Mouse (Mus musculus) neutrophil, adult 5-6 weeks (primary cell): ENCODE results near the gene Ddit4. TPM values are rescaled to one million over a fixed set of nuclear protein-coding genes. Genes with fewer than 3 reads are reported as not detected.

Experiments used
- ATAC-seq: fragments of 151-379, 151-347 bp; 2 replicates; pipeline ENCODE4 v1.8.0; 2017; ENCODE audit warnings: mild to moderate bottlenecking, moderate TSS enrichment; ENCODE audit not compliant: insufficient number of reproducible peaks, poor library complexity, low FRiP score, severe bottlenecking; ENCODE audit errors: extremely low read depth
- total RNA-seq: library from RNA; stranded (forward); fragments of 200-1000 nt; gene quantifications from 2 replicates; pipeline ENCODE4 v1.2.3, GENCODE M21; 2017

The Ddit4 gene
- total RNA-seq, 1 experiment from 2014 or later: 5.6 TPM

DNA sequence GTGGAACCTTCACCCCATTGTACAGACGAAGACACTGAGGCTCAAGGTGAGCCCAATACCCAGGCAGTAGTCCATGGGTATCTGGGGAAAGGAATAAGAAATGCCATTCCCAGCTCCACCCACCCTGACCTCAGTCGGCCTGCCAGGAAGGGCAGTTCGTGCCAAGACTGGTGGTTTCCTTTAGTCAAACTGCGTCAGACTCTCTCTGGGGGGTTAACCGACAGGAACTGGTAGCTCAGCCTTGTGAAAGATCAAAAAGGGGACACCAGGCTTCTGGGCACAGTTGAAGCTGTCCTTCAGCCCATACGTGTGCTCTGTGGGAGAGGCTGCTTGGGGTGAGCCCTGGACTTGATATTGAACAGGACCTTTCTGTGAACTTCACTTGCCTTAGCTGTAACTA, 19.1 kb downstream of the Ddit4 start:
- ATAC-seq: peak; percentile 47; the same call in 1 of the 2 replicates

DNA sequence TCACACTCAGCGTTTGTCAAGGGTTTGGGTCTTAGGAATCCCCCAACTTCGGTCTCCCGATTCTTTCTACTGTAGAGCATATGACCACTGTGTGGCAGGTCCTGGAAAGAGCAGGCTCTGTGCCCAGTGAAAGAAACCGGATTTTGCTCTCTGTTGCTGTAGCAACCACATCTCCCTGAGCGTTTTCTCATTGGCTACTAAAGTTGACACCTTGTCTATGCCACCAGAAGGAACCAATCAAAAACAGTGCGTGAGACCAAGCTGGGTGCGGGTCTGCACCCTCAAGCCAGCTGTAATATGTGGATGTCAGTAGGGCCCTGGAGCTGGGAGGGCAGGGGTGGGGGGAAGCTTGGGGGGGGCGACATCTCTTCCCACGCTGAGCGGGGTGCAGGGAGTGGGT, 20.6 kb downstream of the Ddit4 start:
- ATAC-seq: no peak

GRCm38 (mm10) chr10:59929205-59929604, 22.4 kb downstream of the Ddit4 start:
- ATAC-seq: no peak

DNA sequence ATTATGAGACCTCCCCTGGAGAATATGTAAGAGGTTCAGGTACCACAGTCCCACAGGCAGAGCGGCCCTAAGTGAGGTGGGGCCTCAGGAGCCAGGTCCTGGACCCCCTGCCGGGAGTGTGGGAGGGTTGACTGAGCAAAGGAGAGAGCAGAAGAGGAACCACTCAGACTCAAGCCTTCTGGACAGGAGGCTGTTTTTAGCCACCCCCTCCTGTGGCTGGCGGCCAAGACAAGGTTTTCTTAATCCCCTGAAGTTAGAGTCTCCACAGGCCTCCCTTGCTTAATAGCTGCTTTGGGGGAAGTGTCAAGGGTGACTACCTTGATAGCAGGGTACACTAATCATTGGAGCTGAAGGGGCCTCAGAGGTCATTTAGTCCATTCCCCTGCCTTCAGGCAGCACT, 27.3 kb downstream of the Ddit4 start:
- ATAC-seq: no peak

GRCm38 (mm10) chr10:59923493-59923892, 28.1 kb downstream of the Ddit4 start:
- no peak for ATAC-seq

DNA sequence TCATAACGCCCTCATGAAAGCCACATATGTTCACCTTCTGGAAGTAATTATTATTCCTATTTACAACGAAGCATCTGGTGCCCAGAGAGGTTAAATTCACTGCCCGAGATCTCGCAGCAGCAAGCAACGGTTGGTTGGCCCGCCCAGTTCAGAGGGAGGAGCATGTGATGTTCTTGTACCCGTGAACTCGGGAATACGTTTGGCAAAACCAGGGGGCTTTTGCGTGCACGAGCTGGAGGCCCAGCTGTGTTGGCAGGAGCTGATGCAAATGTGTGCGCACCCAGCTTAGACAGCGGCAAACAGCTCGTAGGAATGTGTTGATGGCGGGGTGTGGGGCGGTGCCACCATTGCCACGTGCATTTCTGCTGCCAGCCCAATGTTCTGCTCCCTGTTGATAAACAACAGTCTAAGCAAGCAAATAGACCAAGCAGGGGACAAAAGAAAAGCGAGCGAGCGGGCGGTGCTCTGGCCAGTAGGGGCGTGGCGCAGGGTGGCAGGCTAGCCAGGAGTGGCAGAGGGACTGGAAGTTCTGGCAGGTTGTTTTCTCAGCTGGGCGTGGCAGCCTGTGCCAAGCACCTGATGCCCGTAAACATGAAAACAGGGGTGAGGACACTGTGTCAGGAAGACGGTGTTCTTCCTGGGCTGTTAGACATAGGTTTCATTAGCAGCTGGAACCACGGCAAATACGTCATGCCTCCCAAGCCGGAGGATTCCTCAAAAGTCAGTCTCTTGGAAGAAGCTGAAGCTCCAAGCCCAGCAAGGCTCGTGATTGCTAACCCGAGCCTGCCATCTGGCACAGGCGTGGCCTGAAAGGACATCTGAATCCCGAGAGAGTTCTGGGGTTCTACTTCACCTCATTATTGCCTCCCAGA, 30.6 kb downstream of the Ddit4 start:
- ATAC-seq: peak; percentile 52

GRCm38 (mm10) chr10:59920485-59920809, 31.2 kb downstream of the Ddit4 start:
- no peak for ATAC-seq

GRCm38 (mm10) chr10:59919494-59920181, 32.0 kb downstream of the Ddit4 start:
- ATAC-seq: no peak

GRCm38 (mm10) chr10:59918111-59918510, 33.5 kb downstream of the Ddit4 start:
- ATAC-seq: no peak

- no peak for ATAC-seq
Measured at GRCm38 (mm10) chr10:59916649-59917048, 35.0 kb downstream of the Ddit4 start.

DNA sequence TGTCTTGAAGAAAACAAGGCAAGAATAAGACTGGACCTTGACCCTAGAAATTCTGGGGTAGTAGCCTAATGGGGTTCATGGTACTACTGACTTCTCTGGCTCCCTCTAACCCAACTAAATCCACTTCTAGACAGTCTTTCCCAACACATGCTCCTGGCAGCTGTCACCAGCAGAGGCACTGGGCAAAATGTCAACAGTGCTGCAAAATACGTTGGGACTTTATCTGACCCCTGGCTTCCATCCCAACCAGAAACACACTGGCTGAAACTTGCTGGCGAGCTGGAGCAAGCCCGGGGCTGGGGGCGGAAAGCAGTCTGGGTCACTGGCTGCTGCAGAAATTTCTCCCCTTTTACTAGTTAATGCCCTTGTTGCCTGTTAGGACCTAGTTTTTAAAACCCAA, 35.5 kb downstream of the Ddit4 start:
- no peak for ATAC-seq

DNA sequence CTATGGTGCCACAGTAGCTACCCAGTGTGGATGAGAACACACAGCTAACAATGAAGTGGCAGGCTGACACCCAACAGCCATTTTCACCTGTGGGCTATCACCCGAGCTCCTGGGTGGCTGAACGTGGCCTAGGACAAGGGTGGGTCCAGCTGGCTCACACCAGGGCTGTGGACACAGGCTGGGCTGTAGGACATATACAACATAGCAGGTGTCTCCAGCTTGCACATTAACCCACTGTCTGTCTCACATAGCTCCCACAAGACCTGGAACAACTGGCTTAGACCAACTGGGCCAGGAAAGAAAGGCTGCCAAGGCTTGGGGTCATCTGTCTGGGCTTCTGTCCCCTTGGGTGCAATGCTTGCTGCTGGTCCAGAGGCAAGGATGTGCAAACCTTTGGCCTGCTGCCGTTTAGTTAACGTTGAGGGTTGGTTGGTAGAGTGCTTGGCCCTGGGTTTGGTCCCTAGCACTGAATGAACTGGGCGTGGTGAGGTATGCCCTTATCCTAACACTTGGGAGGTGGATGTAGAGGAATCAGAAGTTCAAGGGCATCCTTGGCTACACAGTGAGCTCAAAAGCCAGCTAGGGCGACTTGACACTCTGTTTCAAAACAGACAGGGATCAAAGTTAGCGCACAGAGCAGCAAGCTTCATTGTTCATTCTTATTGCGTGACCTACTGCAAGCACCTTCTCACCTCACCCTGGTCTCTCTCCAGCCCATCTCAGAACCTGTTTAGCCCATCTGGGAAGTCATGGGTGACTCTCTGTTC, 36.3 kb downstream of the Ddit4 start:
- ATAC-seq: no peak

DNA sequence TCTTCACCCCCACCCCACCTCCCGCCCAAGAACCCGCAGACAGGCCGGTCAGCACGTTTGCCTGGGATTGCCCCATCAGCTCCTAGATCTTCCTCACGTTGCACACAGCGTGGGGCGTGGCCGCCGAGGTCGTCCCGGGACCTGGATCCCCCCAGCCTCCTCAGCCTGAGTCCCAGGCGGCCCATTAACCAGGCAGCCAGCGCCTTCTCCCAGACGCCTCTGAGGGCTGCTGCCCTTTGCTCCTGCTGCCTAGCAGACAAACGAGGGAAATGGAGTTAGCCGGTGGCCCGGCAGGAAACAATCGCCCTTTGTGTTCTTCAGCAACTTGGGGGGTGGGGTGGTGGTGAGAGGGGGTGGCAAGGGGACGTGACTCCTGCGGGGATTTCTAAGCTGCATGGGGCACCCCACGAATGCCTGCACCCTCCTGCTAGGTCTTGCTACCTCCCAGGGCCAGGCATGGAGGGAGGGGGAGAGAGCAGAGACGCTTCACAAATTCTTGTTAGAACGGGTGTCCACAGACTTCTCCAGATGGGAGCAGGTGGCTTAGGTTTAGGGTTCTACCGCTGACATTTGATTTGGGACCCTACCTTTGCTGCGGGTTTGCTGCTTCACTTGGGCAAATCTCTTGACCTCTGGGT, 40.0 kb downstream of the Ddit4 start:
- no peak for ATAC-seq

- peak; percentile 49; the same call in 1 of the 2 replicates for ATAC-seq
Measured at GRCm38 (mm10) chr10:59911091-59911490, 40.5 kb downstream of the Ddit4 start.

- ATAC-seq: no peak
Measured at GRCm38 (mm10) chr10:59909357-59909847, 42.2 kb downstream of the Ddit4 start.

- no peak for ATAC-seq
Measured at GRCm38 (mm10) chr10:59908776-59909315, 42.8 kb downstream of the Ddit4 start.

DNA sequence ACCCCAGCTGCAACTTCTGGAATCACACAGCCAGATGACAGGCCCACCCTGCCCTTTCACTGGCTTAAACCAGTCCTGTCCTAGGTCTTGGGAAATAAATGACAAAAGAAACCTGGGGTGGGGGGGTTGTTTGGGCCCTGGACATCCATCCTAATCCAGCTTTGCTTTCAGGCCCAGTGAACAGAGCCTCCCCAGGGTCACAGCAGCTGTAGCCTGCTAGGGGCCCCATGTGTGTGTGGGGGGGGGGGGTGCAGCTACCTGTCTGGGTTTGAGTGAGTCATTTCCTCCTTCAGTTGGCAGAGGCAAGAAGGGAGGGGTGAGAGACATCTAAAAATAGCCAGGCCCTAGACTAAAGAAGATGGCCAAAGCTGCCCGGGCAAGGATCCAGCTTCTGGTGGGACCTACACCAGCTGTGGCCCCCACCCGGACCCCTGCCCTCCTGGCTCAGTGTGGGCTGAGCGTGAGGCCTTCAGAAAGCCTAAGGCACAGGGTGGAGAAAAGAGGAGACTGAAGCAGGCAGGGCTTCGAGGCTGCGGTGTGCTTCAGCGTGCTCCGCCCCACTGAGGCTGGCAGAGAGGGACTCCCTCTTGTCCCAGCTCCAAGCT, 43.8 kb downstream of the Ddit4 start:
- ATAC-seq: peak; percentile 62

GRCm38 (mm10) chr10:59907080-59907609, 44.5 kb downstream of the Ddit4 start:
- ATAC-seq: no peak
